Mouse (Mus musculus) heart, adult 2 months (tissue): ENCODE data around the gene Tcf7l2.

ENCODE experiments used
- CTCF ChIP-seq: fragments of 200-600 bp; IDR thresholded peaks from 2 replicates; pipeline ENCODE4 v1.8.1; 2022; ENCODE audit warnings: antibody characterized with exemption, mild to moderate bottlenecking, moderate library complexity
- EP300 ChIP-seq: fragments of 200-500 bp; IDR thresholded peaks from 2 replicates; pipeline ENCODE4 v1.6.1; 2011; ENCODE audit warnings: low read depth, low read length, control low read depth; ENCODE audit not compliant: insufficient read depth
- POLR2A ChIP-seq: fragments of 200-500 bp; IDR thresholded peaks from 2 replicates; pipeline ENCODE4 v1.6.1; 2011; ENCODE audit warnings: mild to moderate bottlenecking, low read depth, low read length, control low read depth; ENCODE audit not compliant: insufficient read depth

DNA sequence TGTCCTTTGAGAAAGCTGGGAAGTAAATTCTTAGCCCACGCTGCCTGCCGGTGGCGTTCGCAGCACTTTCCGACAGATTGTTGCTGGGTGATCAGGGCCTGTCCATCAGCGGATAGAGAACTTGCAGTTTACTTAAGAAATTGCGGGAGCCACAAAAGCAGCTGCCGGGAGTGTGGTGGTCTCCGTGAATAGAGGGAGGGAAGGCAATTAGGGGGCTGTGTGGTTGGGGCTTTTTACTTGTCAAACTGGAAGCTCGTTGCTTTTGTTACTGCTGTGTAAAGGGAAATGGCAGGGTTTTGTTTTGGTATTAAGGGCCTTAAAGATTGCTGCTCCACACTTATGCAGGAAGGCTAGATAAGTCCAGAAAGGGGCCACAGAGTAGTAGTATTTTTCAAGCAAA lies 155.0 kb downstream of the Tcf7l2 start:
- no peak for TF ChIP-seq CTCF
- no peak for TF ChIP-seq POLR2A
- no peak for TF ChIP-seq EP300
